Mouse (Mus musculus): ENCODE measurements around the gene Mtch2. TPM values are rescaled to one million over a fixed set of nuclear protein-coding genes. Genes with fewer than 3 reads are reported as not detected.
A peak's percentile ranks its signal among the peaks of the same experiment; 100 is the strongest.

Mtch2 gene
- polyA plus RNA-seq, 1 experiment from 2014 or later: 276 TPM

GRCm38 (mm10) chr2:90911668-90912067 is 64.7 kb downstream of the Mtch2 start:
- H3K9me3 ChIP-seq (ENCODE audit: control insufficient read depth, low read length): no peaks in the 10 kb centered on the region
- ATAC-seq (ENCODE audit: low FRiP score) (no peak), DNase-seq (ENCODE audit: low spot score) (no peak)
- no peak overlapping the region for H3K4me3 ChIP-seq (replicated peaks; ENCODE audit: low read length)
- peaks cover 26% of the 10 kb centered on the region for H3K4me1 ChIP-seq (replicated peaks; ENCODE audit: control insufficient read depth, insufficient read depth, low read length)
- H3K27me3 ChIP-seq (ENCODE audit: control insufficient read depth, insufficient read depth, low read length): no peaks in the 10 kb centered on the region
- 91% methylated on average over 1 of the region's 1 CpGs for WGBS
- H3K9ac ChIP-seq: no peak overlapping the region
- peaks cover 77% of the 10 kb centered on the region for H3K36me3 ChIP-seq (replicated peaks; ENCODE audit: control insufficient read depth, insufficient read depth)
- H3K4me2 ChIP-seq (replicated peaks): no peak overlapping the region
- H3K27ac ChIP-seq: no peak overlapping the region

GRCm38 (mm10) chr2:90913671-90914070 is 66.7 kb downstream of the Mtch2 start:
- H3K36me3 ChIP-seq (replicated peaks; ENCODE audit: control insufficient read depth, insufficient read depth): peaks cover 57% of the 10 kb centered on the region
- H3K4me3 ChIP-seq (replicated peaks; ENCODE audit: low read length): no peak overlapping the region
- no peaks in the 10 kb centered on the region for H3K9me3 ChIP-seq (ENCODE audit: control insufficient read depth, low read length)
- peaks cover 34% of the 10 kb centered on the region for H3K4me1 ChIP-seq (replicated peaks; ENCODE audit: control insufficient read depth, insufficient read depth, low read length)
- H3K4me2 ChIP-seq (replicated peaks): no peak overlapping the region
- DNase-seq (ENCODE audit: low spot score) (peak; percentile 64), ATAC-seq (ENCODE audit: low FRiP score) (no peak)
- WGBS: 75% methylated on average over 2 of the region's 2 CpGs
- no peaks in the 10 kb centered on the region for H3K27me3 ChIP-seq (ENCODE audit: control insufficient read depth, insufficient read depth, low read length)
- H3K27ac ChIP-seq: peak overlapping the region; percentile 24; the same call in 1 of the 2 replicates
- peak overlapping the region; percentile 11; the same call in 1 of the 2 replicates for H3K9ac ChIP-seq

- Histone ChIP-seq H3K4me3 (replicated peaks; ENCODE audit: low read length) (no peak overlapping the region), H3K36me3 (replicated peaks; ENCODE audit: control insufficient read depth, insufficient read depth) (peaks cover 38% of the 10 kb centered on the region), H3K9me3 (ENCODE audit: control insufficient read depth, low read length) (no peaks in the 10 kb centered on the region), H3K4me2 (replicated peaks) (peak overlapping the region; percentile 78), H3K27ac (no peak overlapping the region), H3K27me3 (ENCODE audit: control insufficient read depth, insufficient read depth, low read length) (no peaks in the 10 kb centered on the region), H3K9ac (peak overlapping the region; percentile 98), H3K4me1 (replicated peaks; ENCODE audit: control insufficient read depth, insufficient read depth, low read length) (peaks cover 34% of the 10 kb centered on the region)
- WGBS: 57% methylated on average over 1 of the region's 1 CpGs
- no peak for ATAC-seq (ENCODE audit: low FRiP score)
- no peak for DNase-seq (ENCODE audit: low spot score)
Measured at GRCm38 (mm10) chr2:90915516-90915915, 68.6 kb downstream of the Mtch2 start.

Other genes with a start within 250 kb of the Mtch2 start
- 27.6 and 29.9 TPM in 2 replicates for gene Nup160, start 169.9 kb upstream of the Mtch2 start, polyA plus RNA-seq (2014; fragmentation: Nextera tagmentation; extraction: Ambion mirVana)
- gene Fnbp4, start 101.8 kb upstream of the Mtch2 start, polyA plus RNA-seq (2014; fragmentation: Nextera tagmentation; extraction: Ambion mirVana): 87.3 and 90.7 TPM in 2 replicates
- gene Agbl2, start 64.4 kb upstream of the Mtch2 start, polyA plus RNA-seq (2014; fragmentation: Nextera tagmentation; extraction: Ambion mirVana): 0.67 and 1.7 TPM in 2 replicates
- 182 and 189 TPM in 2 replicates for gene C1qtnf4, start 38.7 kb downstream of the Mtch2 start, polyA plus RNA-seq (2014; fragmentation: Nextera tagmentation; extraction: Ambion mirVana)
- 44.2 and 45.5 TPM in 2 replicates for gene Kbtbd4, start 57.6 kb downstream of the Mtch2 start, polyA plus RNA-seq (2014; fragmentation: Nextera tagmentation; extraction: Ambion mirVana)
- 216 and 227 TPM in 2 replicates for gene Ndufs3, start 57.7 kb downstream of the Mtch2 start, polyA plus RNA-seq (2014; fragmentation: Nextera tagmentation; extraction: Ambion mirVana)
- gene Celf1, start 93.2 kb downstream of the Mtch2 start, polyA plus RNA-seq (2014; fragmentation: Nextera tagmentation; extraction: Ambion mirVana): 75.2 and 78.5 TPM in 2 replicates
- 0.97 and 1.1 TPM in 2 replicates for gene Rapsn, start 188.5 kb downstream of the Mtch2 start, polyA plus RNA-seq (2014; fragmentation: Nextera tagmentation; extraction: Ambion mirVana)
- 237 and 243 TPM in 2 replicates for gene Psmc3, start 206.9 kb downstream of the Mtch2 start, polyA plus RNA-seq (2014; fragmentation: Nextera tagmentation; extraction: Ambion mirVana)
- 27.4 and 27.6 TPM in 2 replicates for gene Slc39a13, start 223.3 kb downstream of the Mtch2 start, polyA plus RNA-seq (2014; fragmentation: Nextera tagmentation; extraction: Ambion mirVana)
- 4.1 and 4.3 TPM in 2 replicates for gene Spi1, start 235.2 kb downstream of the Mtch2 start, polyA plus RNA-seq (2014; fragmentation: Nextera tagmentation; extraction: Ambion mirVana)

Data from hindbrain, embryonic 14.5 days (tissue).